Mouse (Mus musculus) forebrain, embryonic 13.5 days (tissue): ENCODE data around the gene Jade2. TPM values are rescaled to one million over a fixed set of nuclear protein-coding genes. Genes with fewer than 3 reads are reported as not detected.
A peak's percentile ranks its signal among the peaks of the same experiment; 100 is the strongest.

Experiments
- ATAC-seq: fragments of 200-750 bp; cut with Nextera tagmentation; 2 replicates; pipeline ENCODE4 v1.8.0; 2017
- H3K27ac ChIP-seq: fragments of 300-500 bp; sonication (generic); 2 replicates; pipeline ENCODE4 v1.5.1; 2015; ENCODE audit warnings: inconsistent platforms, mild to moderate bottlenecking, moderate library complexity
- H3K27me3 ChIP-seq: fragments of 300-500 bp; sonication (generic); 2 replicates; pipeline ENCODE4 v1.6.1; 2015; ENCODE audit warnings: mild to moderate bottlenecking, inconsistent platforms
- H3K36me3 ChIP-seq: fragments of 300-500 bp; sonication (generic); 2 replicates; pipeline ENCODE4 v1.6.1; 2015; ENCODE audit warnings: mild to moderate bottlenecking, inconsistent platforms; ENCODE audit not compliant: poor library complexity, severe bottlenecking
- H3K4me1 ChIP-seq: fragments of 300-500 bp; sonication (generic); 2 replicates; pipeline ENCODE4 v1.6.1; 2015; ENCODE audit warnings: inconsistent platforms
- H3K4me2 ChIP-seq: fragments of 300-500 bp; sonication (generic); 2 replicates; pipeline ENCODE4 v1.6.1; 2015; ENCODE audit warnings: inconsistent platforms, mild to moderate bottlenecking, moderate library complexity
- H3K4me3 ChIP-seq: fragments of 300-500 bp; sonication (generic); 2 replicates; pipeline ENCODE4 v1.5.1; 2015; ENCODE audit warnings: mild to moderate bottlenecking, inconsistent platforms
- H3K9ac ChIP-seq: fragments of 300-500 bp; sonication (generic); 2 replicates; pipeline ENCODE4 v1.6.1; 2015; ENCODE audit warnings: mild to moderate bottlenecking, inconsistent platforms
- H3K9me3 ChIP-seq: fragments of 300-500 bp; sonication (generic); replicated peaks from 2 replicates; pipeline ENCODE4 v1.6.1; 2016; ENCODE audit warnings: inconsistent platforms
- WGBS: fragments of 180-500 bp; shearing (Covaris S2); methylation state at CpG from one replicate; pipeline ENCODE4 v1.1.7; 2015; 5-methylcytosine and 5-hydroxymethylcytosine counted together
- polyA plus RNA-seq: library from polyadenylated mRNA; unstranded; fragments of >200 nt; fragmentation: Nextera tagmentation; extraction: Ambion mirVana; gene quantifications from 2 replicates; pipeline ENCODE4 v1.2.1, GENCODE M21; 2015

The Jade2 gene
- polyA plus RNA-seq, 1 experiment from 2014 or later, result 0.27 TPM

- 94% methylated on average over 19 of the region's 19 CpGs for WGBS
- H3K4me1 ChIP-seq, result 0 out of 2 replicates have a peak, but pooled peaks cover 6% of the 10 kb centered on the region
- no peak for ATAC-seq
Observed at GRCm38 (mm10) chr11:51824867-51825424, 32.5 kb downstream of the Jade2 start.

GRCm38 (mm10) chr11:51823963-51824753 lies 33.3 kb downstream of the Jade2 start:
- ATAC-seq, result no peak
- Histone ChIP-seq H3K4me1 (0 out of 2 replicates have a peak, but pooled peaks cover 6% of the 10 kb centered on the region), H3K9ac (no peak overlapping the region), H3K27ac (no peak overlapping the region), H3K9me3 (no peaks in the 10 kb centered on the region), H3K4me2 (no peak overlapping the region), H3K4me3 (no peak overlapping the region), H3K27me3 (no peaks in the 10 kb centered on the region), H3K36me3 (no peaks in the 10 kb centered on the region)
- 97% methylated on average over 3 of the region's 3 CpGs for WGBS

More at GRCm38 (mm10) chr11:51824867-51825424, 32.5 kb downstream of the Jade2 start:
- Histone ChIP-seq H3K27ac (no peak overlapping the region), H3K4me2 (no peak overlapping the region), H3K27me3 (no peaks in the 10 kb centered on the region), H3K4me3 (no peak overlapping the region), H3K9me3 (no peaks in the 10 kb centered on the region), H3K9ac (no peak overlapping the region), H3K36me3 (no peaks in the 10 kb centered on the region)

DNA sequence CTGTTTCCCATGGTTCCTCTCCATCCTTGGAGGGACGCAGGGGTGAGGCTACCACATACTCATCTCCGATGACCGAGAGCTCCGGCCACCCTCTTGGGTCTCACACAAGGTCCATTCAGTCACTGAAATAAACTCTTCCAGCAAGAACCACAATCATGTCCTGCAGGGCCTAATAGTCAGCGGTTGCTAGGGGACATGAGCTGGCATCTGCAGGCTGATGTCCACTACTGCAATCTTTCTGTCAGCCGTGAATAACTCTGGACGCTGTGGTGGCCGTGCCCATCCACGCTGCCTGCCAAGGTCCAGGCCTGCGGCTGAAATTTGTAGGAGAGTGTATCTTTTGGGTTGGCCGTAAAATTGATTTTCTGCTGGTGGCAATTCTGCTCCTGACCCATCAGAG lies 34.2 kb downstream of the Jade2 start:
- Histone ChIP-seq H3K9ac (no peak overlapping the region), H3K9me3 (no peaks in the 10 kb centered on the region), H3K4me1 (0 out of 2 replicates have a peak, but pooled peaks cover 6% of the 10 kb centered on the region), H3K36me3 (no peaks in the 10 kb centered on the region), H3K4me3 (no peak overlapping the region), H3K27ac (no peak overlapping the region), H3K27me3 (no peaks in the 10 kb centered on the region), H3K4me2 (no peak overlapping the region)
- 80% methylated on average over 11 of the region's 11 CpGs for WGBS
- no peak for ATAC-seq

DNA sequence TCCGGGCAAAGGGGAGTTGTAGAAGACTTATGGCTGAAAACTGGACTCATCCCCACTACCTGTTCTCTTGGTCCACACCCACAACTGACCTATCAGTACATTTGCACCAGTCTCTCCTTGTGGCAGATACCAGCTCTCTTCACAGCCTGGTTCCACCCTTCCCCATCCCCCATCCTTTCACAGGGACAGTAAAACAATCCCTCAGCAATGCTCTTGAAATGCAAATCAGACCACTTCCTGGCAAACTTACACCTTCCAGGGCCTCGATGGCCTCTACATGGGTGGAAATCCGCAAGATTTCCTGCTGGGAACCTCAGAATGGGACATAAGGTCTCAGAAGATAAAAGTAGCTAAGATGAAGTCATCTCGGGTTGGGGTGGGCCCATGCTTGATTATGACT lies 34.7 kb downstream of the Jade2 start:
- Histone ChIP-seq H3K27ac (no peak overlapping the region; the same call in 1 of the 2 replicates), H3K27me3 (no peaks in the 10 kb centered on the region), H3K4me1 (0 out of 2 replicates have a peak, but pooled peaks cover 6% of the 10 kb centered on the region), H3K9ac (no peak overlapping the region), H3K9me3 (no peaks in the 10 kb centered on the region), H3K4me2 (no peak overlapping the region), H3K36me3 (no peaks in the 10 kb centered on the region), H3K4me3 (no peak overlapping the region)
- WGBS, result 45% methylated on average over 4 of the region's 4 CpGs
- ATAC-seq, result no peak

DNA sequence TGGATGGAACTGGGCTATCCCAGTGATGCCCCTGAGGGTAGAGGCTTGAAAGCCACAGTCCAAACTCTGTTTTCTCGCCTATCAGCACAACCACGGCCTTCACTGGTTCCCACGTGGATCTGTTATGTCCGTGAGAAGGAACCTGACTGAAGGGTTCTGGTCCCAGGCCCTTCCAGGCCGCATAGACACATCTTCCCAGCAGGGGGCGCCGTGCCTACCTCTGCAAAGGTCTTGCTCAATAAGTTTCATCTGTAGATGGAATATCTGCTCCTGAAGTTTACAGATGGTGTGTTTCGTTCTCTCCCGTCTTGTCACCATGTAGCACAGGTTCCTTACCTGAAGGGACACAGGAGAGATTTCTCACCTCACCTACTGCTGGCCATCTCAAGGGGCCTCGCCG lies 36.6 kb downstream of the Jade2 start:
- Histone ChIP-seq H3K27ac (no peak overlapping the region), H3K9ac (no peak overlapping the region), H3K4me1 (0 out of 2 replicates have a peak, but pooled peaks cover 6% of the 10 kb centered on the region), H3K36me3 (no peaks in the 10 kb centered on the region), H3K27me3 (no peaks in the 10 kb centered on the region), H3K4me2 (no peak overlapping the region), H3K9me3 (no peaks in the 10 kb centered on the region), H3K4me3 (no peak overlapping the region)
- ATAC-seq, result no peak
- WGBS, result 37% methylated on average over 11 of the region's 11 CpGs

DNA sequence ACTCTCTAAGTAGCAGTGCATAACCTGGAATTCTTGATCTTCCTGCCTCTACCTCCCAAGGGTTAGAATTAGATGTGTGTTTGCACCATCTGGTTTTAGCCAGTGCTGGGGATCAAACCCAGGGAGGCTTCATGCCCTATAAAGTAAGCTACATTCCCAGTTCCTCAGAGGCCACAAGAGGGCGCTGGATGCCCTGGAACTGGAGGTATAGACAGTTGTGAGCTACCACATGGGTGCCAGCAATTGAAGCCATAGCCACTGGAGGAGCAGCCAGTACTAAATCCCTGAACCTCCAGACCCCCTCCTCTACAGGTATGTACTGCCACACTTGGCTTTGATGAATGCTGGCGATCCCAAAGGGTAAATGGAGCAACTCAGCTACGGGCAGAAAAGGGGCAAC lies 37.5 kb downstream of the Jade2 start:
- Histone ChIP-seq H3K4me2 (no peak overlapping the region), H3K4me3 (no peak overlapping the region), H3K9me3 (no peaks in the 10 kb centered on the region), H3K27me3 (no peaks in the 10 kb centered on the region), H3K36me3 (no peaks in the 10 kb centered on the region), H3K9ac (no peak overlapping the region), H3K27ac (no peak overlapping the region), H3K4me1 (0 out of 2 replicates have a peak, but pooled peaks cover 6% of the 10 kb centered on the region)
- no peak for ATAC-seq
- 78% methylated on average over 3 of the region's 3 CpGs for WGBS

- H3K9ac ChIP-seq, result no peak overlapping the region
- no peaks in the 10 kb centered on the region for H3K9me3 ChIP-seq
- no peak overlapping the region for H3K4me2 ChIP-seq
- no peaks in the 10 kb centered on the region for H3K36me3 ChIP-seq
- no peak overlapping the region for H3K4me3 ChIP-seq
- 91% methylated on average over 4 of the region's 4 CpGs for WGBS
- no peaks in the 10 kb centered on the region for H3K27me3 ChIP-seq
- 0 out of 2 replicates have a peak, but pooled peaks cover 6% of the 10 kb centered on the region for H3K4me1 ChIP-seq
- no peak overlapping the region for H3K27ac ChIP-seq
- no peak for ATAC-seq
Observed at GRCm38 (mm10) chr11:51818837-51819236, 38.6 kb downstream of the Jade2 start.

GRCm38 (mm10) chr11:51817756-51818155 lies 39.7 kb downstream of the Jade2 start:
- Histone ChIP-seq H3K9me3 (no peaks in the 10 kb centered on the region), H3K27ac (no peak overlapping the region), H3K4me3 (no peak overlapping the region), H3K4me2 (no peak overlapping the region), H3K27me3 (no peaks in the 10 kb centered on the region), H3K4me1 (0 out of 2 replicates have a peak, but pooled peaks cover 5% of the 10 kb centered on the region), H3K36me3 (no peaks in the 10 kb centered on the region), H3K9ac (no peak overlapping the region)
- 33% methylated on average over 6 of the region's 6 CpGs for WGBS
- ATAC-seq, result peak; percentile 61

GRCm38 (mm10) chr11:51812022-51812546 lies 45.4 kb downstream of the Jade2 start:
- Histone ChIP-seq H3K4me2 (no peak overlapping the region), H3K36me3 (no peaks in the 10 kb centered on the region), H3K9ac (no peak overlapping the region), H3K27me3 (peaks cover 3% of the 10 kb centered on the region; the same call in 1 of the 2 replicates), H3K4me1 (no peaks in the 10 kb centered on the region), H3K4me3 (no peak overlapping the region), H3K9me3 (no peaks in the 10 kb centered on the region), H3K27ac (no peak overlapping the region)
- no peak for ATAC-seq
- 92% methylated on average over 8 of the region's 8 CpGs for WGBS

- 89% methylated on average over 4 of the region's 4 CpGs for WGBS
Observed at GRCm38 (mm10) chr11:51811230-51811629, 46.2 kb downstream of the Jade2 start.

GRCm38 (mm10) chr11:51809632-51810224 lies 47.7 kb downstream of the Jade2 start:
- Histone ChIP-seq H3K4me2 (no peak overlapping the region), H3K4me3 (no peak overlapping the region), H3K36me3 (no peaks in the 10 kb centered on the region), H3K4me1 (peaks cover 5% of the 10 kb centered on the region; the same call in 1 of the 2 replicates), H3K9me3 (no peaks in the 10 kb centered on the region), H3K27ac (no peak overlapping the region), H3K27me3 (peaks cover 4% of the 10 kb centered on the region; the same call in 1 of the 2 replicates), H3K9ac (no peak overlapping the region)
- 64% methylated on average over 6 of the region's 6 CpGs for WGBS
- ATAC-seq, result no peak

More at GRCm38 (mm10) chr11:51811230-51811629, 46.2 kb downstream of the Jade2 start:
- H3K27me3 ChIP-seq, result peaks cover 4% of the 10 kb centered on the region; the same call in 1 of the 2 replicates
- H3K9ac ChIP-seq, result no peak overlapping the region
- H3K4me2 ChIP-seq, result no peak overlapping the region
- H3K9me3 ChIP-seq, result no peaks in the 10 kb centered on the region
- no peak overlapping the region for H3K27ac ChIP-seq
- no peaks in the 10 kb centered on the region for H3K4me1 ChIP-seq
- ATAC-seq, result no peak
- no peaks in the 10 kb centered on the region for H3K36me3 ChIP-seq
- no peak overlapping the region for H3K4me3 ChIP-seq
